Mouse (Mus musculus): Measurements from ENCODE around the gene Acacb. TPM values are rescaled to one million over a fixed set of nuclear protein-coding genes. Genes with fewer than 3 reads are reported as not detected.

Gene Acacb
- total and polyA plus RNA-seq, 3 experiments: 0.43 to 2.6 (median 0.76) TPM

- no peak overlapping the region for H3K4me3 ChIP-seq (ENCODE audit: low read depth, low read length)
- H3K27me3 ChIP-seq (ENCODE audit: insufficient read depth, low read length): peaks cover 27% of the 10 kb centered on the region; the same call in 1 of the 2 replicates
- ATAC-seq (ENCODE audit: extremely low read depth, insufficient number of reproducible peaks, low FRiP score, poor library complexity, severe bottlenecking): no peak
- no peak for TF ChIP-seq GATA2 (IDR thresholded peaks at IDR 0.05; ENCODE audit: borderline replicate concordance, low read depth, low read length)
- no peak for TF ChIP-seq GATA1 (IDR thresholded peaks at IDR 0.05; ENCODE audit: borderline replicate concordance, low read length)
- TF ChIP-seq CTCF (IDR thresholded peaks at IDR 0.05; ENCODE audit: low read depth, low read length): no peak
- no peak for TF ChIP-seq POLR2AphosphoS5 (IDR thresholded peaks at IDR 0.05; ENCODE audit: insufficient replicate concordance, low read depth, low read length)
- no peak for TF ChIP-seq TAL1 (conservative IDR thresholded peaks at IDR 0.05; ENCODE audit: low read depth, low read length)
- no peaks in the 10 kb centered on the region for H3K9me3 ChIP-seq (replicated peaks)
- H3K4me1 ChIP-seq (ENCODE audit: insufficient read depth, low read depth, low read length): no peaks in the 10 kb centered on the region
- DNase-seq (ENCODE audit: low spot score): no peak
- no peaks in the 10 kb centered on the region for H3K36me3 ChIP-seq (replicated peaks)
Observed at GRCm38 (mm10) chr5:114275339-114275738, 129.0 kb downstream of the Acacb start.

GRCm38 (mm10) chr5:114275991-114276390 lies 129.7 kb downstream of the Acacb start:
- H3K9me3 ChIP-seq (replicated peaks): no peaks in the 10 kb centered on the region
- ATAC-seq (ENCODE audit: extremely low read depth, insufficient number of reproducible peaks, low FRiP score, poor library complexity, severe bottlenecking): no peak
- no peaks in the 10 kb centered on the region for H3K4me1 ChIP-seq (ENCODE audit: insufficient read depth, low read depth, low read length)
- peaks cover 27% of the 10 kb centered on the region; the same call in 1 of the 2 replicates for H3K27me3 ChIP-seq (ENCODE audit: insufficient read depth, low read length)
- no peak for DNase-seq (ENCODE audit: low spot score)
- no peak for TF ChIP-seq POLR2AphosphoS5 (IDR thresholded peaks at IDR 0.05; ENCODE audit: insufficient replicate concordance, low read depth, low read length)
- TF ChIP-seq CTCF (IDR thresholded peaks at IDR 0.05; ENCODE audit: low read depth, low read length): no peak
- TF ChIP-seq GATA1 (IDR thresholded peaks at IDR 0.05; ENCODE audit: borderline replicate concordance, low read length): no peak
- TF ChIP-seq TAL1 (conservative IDR thresholded peaks at IDR 0.05; ENCODE audit: low read depth, low read length): no peak
- no peak for TF ChIP-seq GATA2 (IDR thresholded peaks at IDR 0.05; ENCODE audit: borderline replicate concordance, low read depth, low read length)
- no peaks in the 10 kb centered on the region for H3K36me3 ChIP-seq (replicated peaks)
- no peak overlapping the region for H3K4me3 ChIP-seq (ENCODE audit: low read depth, low read length)

- H3K4me1 ChIP-seq (ENCODE audit: insufficient read depth, low read depth, low read length): no peaks in the 10 kb centered on the region
- ATAC-seq (ENCODE audit: extremely low read depth, insufficient number of reproducible peaks, low FRiP score, poor library complexity, severe bottlenecking) (no peak), DNase-seq (ENCODE audit: low spot score) (no peak)
- no peak overlapping the region for H3K4me3 ChIP-seq (ENCODE audit: low read depth, low read length)
- H3K27me3 ChIP-seq (ENCODE audit: insufficient read depth, low read length): peaks cover 13% of the 10 kb centered on the region; the same call in 1 of the 2 replicates
- no peak for TF ChIP-seq CTCF (IDR thresholded peaks at IDR 0.05; ENCODE audit: low read depth, low read length)
- TF ChIP-seq GATA2 (IDR thresholded peaks at IDR 0.05; ENCODE audit: borderline replicate concordance, low read depth, low read length): no peak
- TF ChIP-seq POLR2AphosphoS5 (IDR thresholded peaks at IDR 0.05; ENCODE audit: insufficient replicate concordance, low read depth, low read length): no peak
- TF ChIP-seq GATA1 (IDR thresholded peaks at IDR 0.05; ENCODE audit: borderline replicate concordance, low read length): no peak
- no peak for TF ChIP-seq TAL1 (conservative IDR thresholded peaks at IDR 0.05; ENCODE audit: low read depth, low read length)
- H3K9me3 ChIP-seq (replicated peaks): no peaks in the 10 kb centered on the region
- H3K36me3 ChIP-seq (replicated peaks): no peaks in the 10 kb centered on the region
Observed at GRCm38 (mm10) chr5:114279382-114280143, 133.2 kb downstream of the Acacb start.

- no peak for ATAC-seq (ENCODE audit: extremely low read depth, insufficient number of reproducible peaks, low FRiP score, poor library complexity, severe bottlenecking)
- Histone ChIP-seq H3K4me3 (ENCODE audit: low read depth, low read length) (no peak overlapping the region), H3K4me1 (ENCODE audit: insufficient read depth, low read depth, low read length) (no peaks in the 10 kb centered on the region), H3K27me3 (ENCODE audit: insufficient read depth, low read length) (peaks cover 6% of the 10 kb centered on the region; the same call in 1 of the 2 replicates), H3K36me3 (replicated peaks) (no peaks in the 10 kb centered on the region), H3K9me3 (replicated peaks) (no peaks in the 10 kb centered on the region)
- TF ChIP-seq GATA2 (IDR thresholded peaks at IDR 0.05; ENCODE audit: borderline replicate concordance, low read depth, low read length): no peak
- no peak for TF ChIP-seq TAL1 (conservative IDR thresholded peaks at IDR 0.05; ENCODE audit: low read depth, low read length)
- no peak for TF ChIP-seq CTCF (IDR thresholded peaks at IDR 0.05; ENCODE audit: low read depth, low read length)
- TF ChIP-seq GATA1 (IDR thresholded peaks at IDR 0.05; ENCODE audit: borderline replicate concordance, low read length): no peak
- no peak for TF ChIP-seq POLR2AphosphoS5 (IDR thresholded peaks at IDR 0.05; ENCODE audit: insufficient replicate concordance, low read depth, low read length)
- DNase-seq (ENCODE audit: low spot score): no peak
Observed at GRCm38 (mm10) chr5:114282346-114282745, 136.0 kb downstream of the Acacb start.

GRCm38 (mm10) chr5:114284604-114285397 lies 138.5 kb downstream of the Acacb start:
- Histone ChIP-seq H3K4me1 (ENCODE audit: insufficient read depth, low read depth, low read length) (no peaks in the 10 kb centered on the region), H3K36me3 (replicated peaks) (no peaks in the 10 kb centered on the region), H3K27me3 (ENCODE audit: insufficient read depth, low read length) (peaks cover 8% of the 10 kb centered on the region; the same call in 1 of the 2 replicates), H3K9me3 (replicated peaks) (no peaks in the 10 kb centered on the region), H3K4me3 (ENCODE audit: low read depth, low read length) (no peak overlapping the region)
- ATAC-seq (ENCODE audit: extremely low read depth, insufficient number of reproducible peaks, low FRiP score, poor library complexity, severe bottlenecking): no peak
- no peak for DNase-seq (ENCODE audit: low spot score)
- TF ChIP-seq CTCF (IDR thresholded peaks at IDR 0.05; ENCODE audit: low read depth, low read length) (no peak), GATA2 (IDR thresholded peaks at IDR 0.05; ENCODE audit: borderline replicate concordance, low read depth, low read length) (no peak), TAL1 (conservative IDR thresholded peaks at IDR 0.05; ENCODE audit: low read depth, low read length) (no peak), GATA1 (IDR thresholded peaks at IDR 0.05; ENCODE audit: borderline replicate concordance, low read length) (no peak), POLR2AphosphoS5 (IDR thresholded peaks at IDR 0.05; ENCODE audit: insufficient replicate concordance, low read depth, low read length) (no peak)

- H3K36me3 ChIP-seq (replicated peaks): no peaks in the 10 kb centered on the region
- ATAC-seq (ENCODE audit: extremely low read depth, insufficient number of reproducible peaks, low FRiP score, poor library complexity, severe bottlenecking): no peak
- H3K4me3 ChIP-seq (ENCODE audit: low read depth, low read length): no peak overlapping the region
- TF ChIP-seq CTCF (IDR thresholded peaks at IDR 0.05; ENCODE audit: low read depth, low read length) (no peak), POLR2AphosphoS5 (IDR thresholded peaks at IDR 0.05; ENCODE audit: insufficient replicate concordance, low read depth, low read length) (no peak), GATA2 (IDR thresholded peaks at IDR 0.05; ENCODE audit: borderline replicate concordance, low read depth, low read length) (no peak), GATA1 (IDR thresholded peaks at IDR 0.05; ENCODE audit: borderline replicate concordance, low read length) (no peak), TAL1 (conservative IDR thresholded peaks at IDR 0.05; ENCODE audit: low read depth, low read length) (no peak)
- no peaks in the 10 kb centered on the region for H3K4me1 ChIP-seq (ENCODE audit: insufficient read depth, low read depth, low read length)
- H3K9me3 ChIP-seq (replicated peaks): no peaks in the 10 kb centered on the region
- peaks cover 8% of the 10 kb centered on the region; the same call in 1 of the 2 replicates for H3K27me3 ChIP-seq (ENCODE audit: insufficient read depth, low read length)
- DNase-seq (ENCODE audit: low spot score): no peak
Observed at GRCm38 (mm10) chr5:114285398-114285700, 139.0 kb downstream of the Acacb start.

Measured in G1E (cell line).